Mouse (Mus musculus): Measurements from ENCODE around the gene Ahdc1. TPM values are rescaled to one million over a fixed set of nuclear protein-coding genes. Genes with fewer than 3 reads are reported as not detected.
A peak's percentile ranks its signal among the peaks of the same experiment; 100 is the strongest.

The Ahdc1 gene
- polyA plus RNA-seq, 1 experiment from 2014 or later: 10.5 TPM

GRCm38 (mm10) chr4:133046691-133047352, 35.8 kb downstream of the Ahdc1 start:
- no peak for ATAC-seq (ENCODE audit: low FRiP score, low read depth)
- WGBS: 21% methylated on average over 12 of the region's 12 CpGs
- H3K9me3 ChIP-seq: no peaks in the 10 kb centered on the region

GRCm38 (mm10) chr4:133047353-133048105, 36.5 kb downstream of the Ahdc1 start:
- H3K9ac ChIP-seq: 0 out of 2 replicates have a peak overlapping the region, but pooled peaks have one; percentile 29

More at GRCm38 (mm10) chr4:133046691-133047352, 35.8 kb downstream of the Ahdc1 start:
- Histone ChIP-seq H3K4me2 (replicated peaks) (peak overlapping the region; percentile 40), H3K27ac (peak overlapping the region; percentile 57), H3K27me3 (replicated peaks) (no peaks in the 10 kb centered on the region; the same call in 1 of the 2 replicates), H3K36me3 (no peaks in the 10 kb centered on the region), H3K9ac (no peak overlapping the region), H3K4me1 (peaks cover 100% of the 10 kb centered on the region), H3K4me3 (no peak overlapping the region)

GRCm38 (mm10) chr4:133049071-133049920, 38.2 kb downstream of the Ahdc1 start:
- Histone ChIP-seq H3K9me3 (no peaks in the 10 kb centered on the region), H3K4me2 (replicated peaks) (peak overlapping the region; percentile 8), H3K9ac (no peak overlapping the region), H3K27ac (no peak overlapping the region), H3K27me3 (replicated peaks) (no peaks in the 10 kb centered on the region; the same call in 1 of the 2 replicates), H3K4me3 (no peak overlapping the region), H3K36me3 (no peaks in the 10 kb centered on the region), H3K4me1 (peaks cover 82% of the 10 kb centered on the region)
- 62% methylated on average over 19 of the region's 19 CpGs for WGBS
- no peak for ATAC-seq (ENCODE audit: low FRiP score, low read depth)

More at GRCm38 (mm10) chr4:133047353-133048105, 36.5 kb downstream of the Ahdc1 start:
- ATAC-seq (ENCODE audit: low FRiP score, low read depth): peak; percentile 18; the same call in 1 of the 2 replicates
- no peaks in the 10 kb centered on the region for H3K36me3 ChIP-seq
- H3K27ac ChIP-seq: peak overlapping the region; percentile 57
- H3K4me2 ChIP-seq (replicated peaks): peak overlapping the region; percentile 40
- no peak overlapping the region for H3K4me3 ChIP-seq
- no peaks in the 10 kb centered on the region; the same call in 1 of the 2 replicates for H3K27me3 ChIP-seq (replicated peaks)
- WGBS: 4% methylated on average over 16 of the region's 16 CpGs
- peaks cover 100% of the 10 kb centered on the region for H3K4me1 ChIP-seq
- H3K9me3 ChIP-seq: no peaks in the 10 kb centered on the region

GRCm38 (mm10) chr4:133050196-133050836, 39.3 kb downstream of the Ahdc1 start:
- Histone ChIP-seq H3K27ac (no peak overlapping the region), H3K9me3 (no peaks in the 10 kb centered on the region), H3K36me3 (peaks cover 5% of the 10 kb centered on the region), H3K4me2 (replicated peaks) (no peak overlapping the region), H3K27me3 (replicated peaks) (no peaks in the 10 kb centered on the region; the same call in 1 of the 2 replicates), H3K9ac (no peak overlapping the region; the same call in 1 of the 2 replicates), H3K4me1 (peaks cover 78% of the 10 kb centered on the region), H3K4me3 (no peak overlapping the region)
- WGBS: 73% methylated on average over 9 of the region's 9 CpGs
- no peak for ATAC-seq (ENCODE audit: low FRiP score, low read depth)

- no peak for ATAC-seq (ENCODE audit: low FRiP score, low read depth)
- no peaks in the 10 kb centered on the region; the same call in 1 of the 2 replicates for H3K27me3 ChIP-seq (replicated peaks)
- peaks cover 77% of the 10 kb centered on the region for H3K4me1 ChIP-seq
- H3K9ac ChIP-seq: no peak overlapping the region; the same call in 1 of the 2 replicates
- no peaks in the 10 kb centered on the region for H3K9me3 ChIP-seq
- no peak overlapping the region for H3K4me2 ChIP-seq (replicated peaks)
- 89% methylated on average over 6 of the region's 6 CpGs for WGBS
- no peak overlapping the region for H3K4me3 ChIP-seq
- H3K36me3 ChIP-seq: peaks cover 6% of the 10 kb centered on the region
- H3K27ac ChIP-seq: no peak overlapping the region
Measured at GRCm38 (mm10) chr4:133050837-133051549, 39.9 kb downstream of the Ahdc1 start.

- H3K4me3 ChIP-seq: no peak overlapping the region
- no peaks in the 10 kb centered on the region; the same call in 1 of the 2 replicates for H3K27me3 ChIP-seq (replicated peaks)
- H3K36me3 ChIP-seq: peaks cover 6% of the 10 kb centered on the region
- H3K27ac ChIP-seq: no peak overlapping the region
- 73% methylated on average over 14 of the region's 14 CpGs for WGBS
- no peak overlapping the region for H3K9ac ChIP-seq
- no peak for ATAC-seq (ENCODE audit: low FRiP score, low read depth)
- H3K4me1 ChIP-seq: peaks cover 77% of the 10 kb centered on the region
- no peaks in the 10 kb centered on the region for H3K9me3 ChIP-seq
- no peak overlapping the region for H3K4me2 ChIP-seq (replicated peaks)
Measured at GRCm38 (mm10) chr4:133051550-133051865, 40.4 kb downstream of the Ahdc1 start.

- Histone ChIP-seq H3K9ac (no peak overlapping the region), H3K4me2 (replicated peaks) (no peak overlapping the region), H3K9me3 (no peaks in the 10 kb centered on the region), H3K27ac (no peak overlapping the region), H3K4me1 (peaks cover 73% of the 10 kb centered on the region), H3K4me3 (no peak overlapping the region), H3K27me3 (replicated peaks) (no peaks in the 10 kb centered on the region; the same call in 1 of the 2 replicates), H3K36me3 (peaks cover 6% of the 10 kb centered on the region)
- 58% methylated on average over 6 of the region's 6 CpGs for WGBS
- no peak for ATAC-seq (ENCODE audit: low FRiP score, low read depth)
Measured at GRCm38 (mm10) chr4:133052029-133052745, 41.1 kb downstream of the Ahdc1 start.

- Histone ChIP-seq H3K4me3 (no peak overlapping the region), H3K4me1 (peaks cover 68% of the 10 kb centered on the region), H3K9me3 (no peaks in the 10 kb centered on the region), H3K27me3 (replicated peaks) (no peaks in the 10 kb centered on the region; the same call in 1 of the 2 replicates), H3K27ac (no peak overlapping the region), H3K4me2 (replicated peaks) (no peak overlapping the region), H3K9ac (no peak overlapping the region), H3K36me3 (peaks cover 6% of the 10 kb centered on the region)
- 87% methylated on average over 13 of the region's 13 CpGs for WGBS
- no peak for ATAC-seq (ENCODE audit: low FRiP score, low read depth)
Measured at GRCm38 (mm10) chr4:133052995-133053572, 42.0 kb downstream of the Ahdc1 start.

GRCm38 (mm10) chr4:133054530-133054929, 43.5 kb downstream of the Ahdc1 start:
- H3K4me2 ChIP-seq (replicated peaks): no peak overlapping the region
- H3K36me3 ChIP-seq: peaks cover 6% of the 10 kb centered on the region
- H3K4me1 ChIP-seq: peaks cover 65% of the 10 kb centered on the region
- H3K27ac ChIP-seq: no peak overlapping the region
- H3K9me3 ChIP-seq: no peaks in the 10 kb centered on the region
- H3K27me3 ChIP-seq (replicated peaks): no peaks in the 10 kb centered on the region; the same call in 1 of the 2 replicates
- H3K9ac ChIP-seq: no peak overlapping the region
- H3K4me3 ChIP-seq: no peak overlapping the region
- 80% methylated on average over 6 of the region's 6 CpGs for WGBS
- ATAC-seq (ENCODE audit: low FRiP score, low read depth): no peak

GRCm38 (mm10) chr4:133055163-133055951, 44.3 kb downstream of the Ahdc1 start:
- Histone ChIP-seq H3K9ac (no peak overlapping the region), H3K4me2 (replicated peaks) (no peak overlapping the region), H3K27ac (no peak overlapping the region), H3K27me3 (replicated peaks) (no peaks in the 10 kb centered on the region), H3K4me1 (peaks cover 60% of the 10 kb centered on the region), H3K36me3 (peaks cover 7% of the 10 kb centered on the region), H3K4me3 (no peak overlapping the region), H3K9me3 (no peaks in the 10 kb centered on the region)
- no peak for ATAC-seq (ENCODE audit: low FRiP score, low read depth)
- WGBS: 69% methylated on average over 8 of the region's 8 CpGs

Measured in neural tube, embryonic 12.5 days (tissue).